Mouse (Mus musculus): ENCODE measurements around the gene Id1.

Id1 gene

GRCm38 (mm10) chr2:152780466-152780865 lies 44.4 kb downstream of the Id1 start:
- ATAC-seq (ENCODE audit: insufficient number of reproducible peaks, low FRiP score, low TSS enrichment): no peak

GRCm38 (mm10) chr2:152781031-152781711 lies 45.1 kb downstream of the Id1 start:
- no peak for ATAC-seq (ENCODE audit: insufficient number of reproducible peaks, low FRiP score, low TSS enrichment)

- ATAC-seq (ENCODE audit: insufficient number of reproducible peaks, low FRiP score, low TSS enrichment): no peak
These were observed 46.6 kb downstream of the Id1 start for GRCm38 (mm10) chr2:152782656-152783055.

- no peak for ATAC-seq (ENCODE audit: insufficient number of reproducible peaks, low FRiP score, low TSS enrichment)
These were observed 47.2 kb downstream of the Id1 start for GRCm38 (mm10) chr2:152783241-152783640.

- ATAC-seq (ENCODE audit: insufficient number of reproducible peaks, low FRiP score, low TSS enrichment): no peak
These were observed 48.6 kb downstream of the Id1 start for GRCm38 (mm10) chr2:152784640-152785039.

GRCm38 (mm10) chr2:152785446-152786350 lies 49.6 kb downstream of the Id1 start:
- peak; percentile 69 for ATAC-seq (ENCODE audit: insufficient number of reproducible peaks, low FRiP score, low TSS enrichment)
